Mouse (Mus musculus) cerebellum, adult (tissue): ENCODE measurements at regions not wholly inside any gene's neighbourhood (a gene's known extent, or its start where the extent isn't known, plus 50 kb on each side); places are given as distances from the start of the nearest gene placed in this dataset.

ENCODE experiments used
- ATAC-seq: cut with Nextera tagmentation; 2 replicates; pipeline ENCODE4 v1.9.2; 2017; ENCODE audit warnings: mild to moderate bottlenecking, moderate library complexity, mixed read lengths; ENCODE audit not compliant: insufficient number of reproducible peaks, low FRiP score, low TSS enrichment

- ATAC-seq: no peak
These were observed 135.9 kb upstream of the Cr2 start for GRCm38 (mm10) chr1:195312426-195312825.

- no peak for ATAC-seq
These were observed 108.6 kb upstream of the Cr2 start for GRCm38 (mm10) chr1:195285076-195285475.

- ATAC-seq: no peak
These were observed 65.0 kb upstream of the Cr2 start for GRCm38 (mm10) chr1:195241496-195241895.

- ATAC-seq: peak; percentile 88
These were observed 56.1 kb upstream of the Cr2 start for GRCm38 (mm10) chr1:195232658-195233057.

GRCm38 (mm10) chr1:195227007-195227406, 50.5 kb upstream of the Cr2 start:
- no peak for ATAC-seq
